Comparison of ENCODE assay signal across 17 mouse cellular contexts in genomic region chr4:88982457-88982856, GRCm38 (mm10).
"Had no signal": no experiment of that assay in that cellular context is flagged by ENCODE, and none has a peak within 500 bp of the region (broad histone marks: within the 10 kb centered on the region; RNA-seq: fewer than 3 reads in every experiment).

No protein-coding gene starts in this region.

- H3K9me3 ChIP-seq: limb, embryonic 13.5 days; liver, embryonic 15.5 days; midbrain, embryonic 15.5 days; neural tube, embryonic 13.5 days; stomach, embryonic 15.5 days had no signal

- H3K36me3 ChIP-seq: limb, embryonic 13.5 days; liver, embryonic 15.5 days; midbrain, embryonic 15.5 days; neural tube, embryonic 13.5 days; stomach, embryonic 15.5 days had no signal

- DNase-seq: kidney, adult 18-20 months; kidney, postnatal 10 days; kidney, postnatal 4 days; left cerebral cortex, postnatal 4 days; lung, adult 2 months; lung, postnatal 36 days; thymus, postnatal 4 days had no signal

- H3K9ac ChIP-seq: limb, embryonic 13.5 days; liver, embryonic 15.5 days; midbrain, embryonic 15.5 days; neural tube, embryonic 13.5 days; stomach, embryonic 15.5 days had no signal

- H3K27ac ChIP-seq: layer of hippocampus, adult 2 months; limb, embryonic 13.5 days; liver, embryonic 15.5 days; midbrain, embryonic 15.5 days; neural tube, embryonic 13.5 days; stomach, embryonic 15.5 days had no signal

- H3K4me2 ChIP-seq: limb, embryonic 13.5 days; liver, embryonic 11.5 days; liver, embryonic 15.5 days; midbrain, embryonic 11.5 days; midbrain, embryonic 15.5 days; neural tube, embryonic 13.5 days; stomach, embryonic 15.5 days had no signal

- H3K27me3 ChIP-seq: limb, embryonic 13.5 days; liver, embryonic 15.5 days; megakaryocyte, embryonic 14.5 days; midbrain, embryonic 15.5 days; neural tube, embryonic 13.5 days; stomach, embryonic 15.5 days had no signal

- H3K4me1 ChIP-seq: limb, embryonic 13.5 days; midbrain, embryonic 15.5 days; neural tube, embryonic 13.5 days; stomach, embryonic 15.5 days had no signal

- ATAC-seq: lung, postnatal 0 days; midbrain, embryonic 15.5 days had no signal

- H3K4me3 ChIP-seq: layer of hippocampus, adult 2 months; limb, embryonic 13.5 days; liver, embryonic 15.5 days; megakaryocyte, embryonic 14.5 days; midbrain, embryonic 15.5 days; neural tube, embryonic 13.5 days; stomach, embryonic 15.5 days had no signal
